Mouse (Mus musculus): ENCODE results near the gene Foxl1.

Gene Foxl1

DNA sequence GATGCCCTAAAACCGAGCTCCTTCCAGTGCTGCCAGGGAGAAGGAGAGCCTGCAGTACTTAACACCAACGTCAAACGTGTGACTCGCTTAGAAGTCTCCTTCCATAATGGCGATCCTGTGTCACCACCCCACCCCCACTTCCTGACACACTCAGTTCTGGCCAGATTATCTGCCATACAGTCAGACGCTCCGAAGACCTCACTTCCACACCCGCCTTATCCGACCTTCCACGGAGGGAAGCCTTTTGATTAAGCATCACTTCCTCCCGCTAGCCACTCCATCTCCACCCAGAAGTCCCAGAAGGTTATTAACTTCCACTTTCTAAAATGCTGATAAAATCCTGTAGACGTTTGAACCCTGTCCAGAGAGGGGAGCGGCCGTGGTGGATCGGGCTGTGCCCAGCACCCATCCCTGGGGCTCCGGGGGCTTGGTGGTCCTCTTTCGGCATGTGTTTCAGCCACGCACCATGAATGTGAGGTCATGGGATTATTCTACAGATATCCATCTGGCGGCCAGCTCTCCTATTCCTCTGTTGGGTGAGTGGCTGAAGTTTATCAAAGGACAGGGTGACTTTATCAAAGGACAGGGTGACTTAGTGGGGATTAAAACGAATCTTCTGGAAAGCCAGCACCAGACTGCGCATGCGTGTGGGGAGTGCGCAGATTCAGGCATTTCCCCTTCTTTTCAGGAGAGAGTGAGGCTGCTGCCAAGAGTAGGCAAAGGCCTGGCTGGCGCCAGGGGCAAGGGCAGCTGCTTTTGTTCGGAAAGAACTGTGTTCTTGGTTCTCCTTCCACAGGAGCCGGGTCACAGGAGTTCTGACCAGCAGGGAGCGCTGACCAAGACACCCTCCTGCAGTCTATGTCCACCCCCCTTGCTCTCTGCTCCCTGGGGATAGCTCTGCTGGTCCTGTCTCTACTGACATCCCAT is 43.1 kb downstream of the Foxl1 start:
- peak; percentile 48 for DNase-seq

DNA sequence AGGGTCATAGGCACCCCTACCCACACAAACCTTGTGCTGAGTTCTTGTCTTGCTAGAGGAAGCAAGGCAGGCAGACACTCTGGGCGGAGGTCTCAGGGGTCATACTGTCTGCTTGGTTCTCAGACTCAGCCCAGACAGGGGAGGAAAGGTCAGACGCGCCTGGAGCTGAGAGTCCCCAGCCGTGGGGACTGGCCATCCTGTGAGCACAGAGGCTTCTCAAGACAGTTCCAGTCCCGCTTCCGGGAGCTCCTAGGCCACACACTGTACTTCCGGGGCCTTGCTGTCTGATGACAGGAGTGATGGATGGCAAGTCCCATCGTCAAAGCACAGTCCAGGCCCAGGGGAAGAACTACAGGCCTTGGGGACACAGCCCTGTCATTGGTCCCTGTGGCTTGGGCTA is 44.8 kb downstream of the Foxl1 start:
- no peak for DNase-seq

DNA sequence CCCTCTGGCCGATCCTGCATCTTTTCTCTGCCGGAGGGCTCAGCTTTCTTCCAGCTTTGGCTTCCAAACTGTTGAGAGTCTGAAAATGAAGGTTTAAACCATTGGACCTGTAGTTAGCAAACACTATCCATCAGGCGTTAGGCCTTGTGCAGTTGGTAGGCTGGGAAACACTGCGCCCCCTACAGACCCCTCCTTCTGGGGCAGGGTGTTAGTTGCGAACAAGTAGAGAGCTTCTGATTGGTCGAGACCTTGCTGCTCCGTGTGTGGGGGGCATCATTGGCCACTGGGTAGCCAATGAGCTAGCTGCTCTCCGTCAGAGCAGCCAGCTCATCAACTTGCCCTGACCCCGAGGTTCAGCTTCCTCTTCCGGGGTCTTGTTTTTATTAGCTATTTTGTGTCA is 46.4 kb downstream of the Foxl1 start:
- DNase-seq: no peak

DNA sequence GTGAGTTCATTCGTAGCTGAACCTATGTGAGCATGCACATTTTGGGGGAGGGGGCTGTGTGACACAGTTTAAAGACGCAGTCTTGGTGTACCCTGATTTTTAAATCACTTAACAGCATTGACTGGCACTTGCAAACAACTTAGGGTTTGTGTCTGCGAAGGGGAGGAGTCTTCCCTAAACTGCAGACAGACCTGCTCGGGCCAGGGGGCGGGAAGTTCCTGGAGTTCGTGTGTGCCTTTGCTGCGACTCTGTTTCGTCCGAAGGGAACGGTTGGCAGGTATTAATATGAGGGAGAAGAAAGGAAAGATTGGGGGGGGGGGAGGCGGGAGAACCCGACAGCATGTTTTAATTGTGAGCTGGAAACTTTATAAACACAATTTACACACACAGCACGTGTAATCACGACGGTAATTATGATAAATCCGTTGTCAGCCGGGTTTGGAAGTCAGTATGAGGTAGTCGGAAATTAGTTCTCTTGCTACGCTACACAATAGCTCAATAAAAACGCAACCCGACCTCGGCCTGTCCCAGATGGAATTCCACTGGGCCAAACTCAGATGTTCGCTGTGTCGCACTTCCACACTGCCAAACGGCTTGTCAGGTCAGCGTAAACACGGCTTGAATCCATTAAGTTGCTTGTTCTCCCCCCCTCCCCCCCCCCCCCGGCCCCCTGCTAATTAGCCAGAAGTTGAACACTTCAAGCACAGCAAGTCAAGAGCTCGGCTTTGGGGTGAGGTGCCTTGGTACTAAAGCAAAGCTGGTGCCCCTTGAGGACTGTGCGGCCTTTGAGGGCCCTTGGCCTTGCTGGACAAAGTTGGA is 47.2 kb downstream of the Foxl1 start:
- DNase-seq: peak; percentile 22

DNA sequence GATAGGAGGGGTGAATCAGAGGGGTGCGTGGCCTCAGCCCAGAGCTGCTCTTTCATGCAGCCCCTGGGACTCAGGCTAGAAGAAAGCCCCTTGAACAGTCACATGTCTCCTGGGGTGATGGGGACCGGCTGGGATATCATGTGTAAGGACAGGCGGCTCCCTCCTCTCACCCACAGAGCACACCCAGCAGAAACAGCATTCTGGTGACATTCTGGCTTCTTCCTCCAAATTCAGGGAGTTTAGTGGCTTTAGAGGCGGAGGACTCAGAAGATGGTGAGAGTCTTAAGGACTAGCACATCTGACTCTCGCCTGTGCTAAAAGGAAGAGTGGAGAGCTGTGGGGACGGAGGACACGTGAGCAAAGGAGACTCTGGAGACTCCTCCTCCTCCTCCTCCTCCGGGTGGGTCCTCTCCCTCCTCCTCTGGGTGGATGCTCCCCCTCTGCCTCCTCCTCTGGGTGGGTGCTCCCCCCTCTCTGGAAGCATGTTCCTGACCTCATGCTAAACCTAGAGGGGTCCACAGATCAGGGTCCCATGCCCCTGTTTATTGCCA is 47.9 kb downstream of the Foxl1 start:
- DNase-seq: no peak

DNA sequence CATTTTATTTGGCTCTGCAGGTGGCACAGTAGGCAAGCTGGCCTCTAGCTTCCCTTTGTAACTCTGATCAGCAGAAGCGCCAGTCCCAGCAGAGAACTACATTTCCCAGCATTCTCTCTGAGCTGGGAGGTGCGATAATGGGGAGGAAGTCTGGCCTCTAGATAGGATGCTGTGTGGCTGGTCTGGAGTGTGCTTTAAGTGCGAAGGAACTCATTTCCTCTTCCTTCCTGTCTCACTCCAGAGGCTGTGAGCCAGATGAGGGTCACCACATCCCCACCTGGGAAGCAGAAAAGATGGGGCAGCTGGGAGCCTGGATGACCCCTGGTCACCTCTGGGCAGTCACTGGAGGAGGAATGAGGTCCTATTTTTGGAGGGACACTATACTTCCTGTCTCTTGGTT is 48.6 kb downstream of the Foxl1 start:
- peak; percentile 37 for DNase-seq

Data from lung, postnatal 10 days (tissue).